Mouse (Mus musculus) MEL (cell line): ENCODE results near the gene Hebp1.

Experiments used
- CTCF ChIP-seq, 3 experiments: IDR thresholded peaks in 2 of 3; conservative IDR thresholded peaks in 1 of 3; 2 replicates each; pipeline ENCODE4 v1.5.1; 2011 to 2012; ENCODE audit warnings: low read length in 3 of 3, low read depth in 2 of 3, mild to moderate bottlenecking in 2 of 3, improper control_type of control experiment in 1 of 3, inconsistent platforms in 1 of 3, mixed read lengths in 1 of 3, moderate library complexity in 1 of 3; ENCODE audit not compliant: control insufficient read depth in 1 of 3, insufficient read depth in 1 of 3, poor library complexity in 1 of 3, severe bottlenecking in 1 of 3
- ELF1 ChIP-seq: IDR thresholded peaks from 2 replicates; pipeline ENCODE4 v1.6.1; 2014; ENCODE audit warnings: low read depth, mild to moderate bottlenecking, inconsistent platforms, low read length, improper control_type of control experiment, moderate library complexity
- MAX ChIP-seq: IDR thresholded peaks from 2 replicates; pipeline ENCODE4 v1.6.1; 2011; ENCODE audit warnings: low read length, improper control_type of control experiment
- MYC ChIP-seq: IDR thresholded peaks from 2 replicates; pipeline ENCODE4 v1.6.1; 2011; ENCODE audit warnings: low read depth, mild to moderate bottlenecking, low read length, improper control_type of control experiment, moderate library complexity
- POLR2A ChIP-seq, 2 experiments: IDR thresholded peaks; 2 replicates each; pipeline ENCODE4 v1.6.1; 2011 to 2012; ENCODE audit warnings: low read length in 2 of 2, mild to moderate bottlenecking in 2 of 2, control low read depth in 1 of 2, improper control_type of control experiment in 1 of 2, low read depth in 1 of 2, moderate library complexity in 1 of 2; ENCODE audit not compliant: control insufficient read depth in 1 of 2, insufficient read depth in 1 of 2, poor library complexity in 1 of 2
- ZMIZ1 ChIP-seq: IDR thresholded peaks from 2 replicates; pipeline ENCODE4 v1.6.1; 2012; ENCODE audit warnings: low read depth, mild to moderate bottlenecking, inconsistent platforms, low read length, improper control_type of control experiment, moderate library complexity

GRCm38 (mm10) chr6:135100787-135101472 is 96.9 kb downstream of the Hebp1 start:
- no peak for TF ChIP-seq POLR2A (IDR thresholded peaks at IDR 0.05; ENCODE audit: control insufficient read depth in 1 of 2, insufficient read depth in 1 of 2, low read depth in 1 of 2, low read length in 2 of 2, poor library complexity in 1 of 2)
- TF ChIP-seq CTCF (IDR thresholded peaks at IDR 0.05 in 2 of 3, conservative IDR thresholded peaks at IDR 0.05 in 1 of 3; ENCODE audit: control insufficient read depth in 1 of 3, insufficient read depth in 1 of 3, low read depth in 2 of 3, low read length in 3 of 3, poor library complexity in 1 of 3, severe bottlenecking in 1 of 3), result no peak
- TF ChIP-seq ELF1, result no peak
- TF ChIP-seq MYC, result no peak
- no peak for TF ChIP-seq ZMIZ1
- no peak for TF ChIP-seq MAX
